Mouse (Mus musculus) bone marrow, adult 2 months (tissue): Measurements from ENCODE around the gene Krtap16-1. TPM values are rescaled to one million over a fixed set of nuclear protein-coding genes. Genes with fewer than 3 reads are reported as not detected.

Experiments used
- H3K27ac ChIP-seq: fragments of 200-500 bp; 2 replicates; pipeline ENCODE4 v1.5.1; 2012; ENCODE audit warnings: low read depth, mild to moderate bottlenecking, control low read depth, inconsistent platforms, low read length; ENCODE audit not compliant: control insufficient read depth, poor library complexity, insufficient read depth
- H3K4me1 ChIP-seq: fragments of 200-500 bp; 2 replicates; pipeline ENCODE4 v1.6.1; 2011; ENCODE audit warnings: low read length; ENCODE audit not compliant: control insufficient read depth, insufficient read depth
- H3K4me3 ChIP-seq: fragments of 200-500 bp; replicated peaks from 2 replicates; pipeline ENCODE3; 2011; ENCODE audit warnings: mild to moderate bottlenecking, low read depth, low read length, control low read depth; ENCODE audit not compliant: control insufficient read depth
- CTCF ChIP-seq: fragments of 200-500 bp; IDR thresholded peaks from 2 replicates; pipeline ENCODE4 v1.5.1; 2011; ENCODE audit warnings: low read length, control low read depth; ENCODE audit not compliant: control insufficient read depth, insufficient read depth
- POLR2A ChIP-seq: fragments of 200-500 bp; IDR thresholded peaks from 2 replicates; pipeline ENCODE4 v1.6.1; 2011; ENCODE audit warnings: low read depth, mild to moderate bottlenecking, control low read depth, low read length, borderline replicate concordance; ENCODE audit not compliant: control insufficient read depth
- WGBS: fragments of 180-500 bp; shearing (Covaris S2); methylation state at CpG from one replicate; pipeline ENCODE4 v1.1.7; 2018; 5-methylcytosine and 5-hydroxymethylcytosine counted together
- polyA plus RNA-seq: library from polyadenylated mRNA; stranded (reverse); fragments of >200 nt; gene quantifications from 2 replicates; pipeline ENCODE4 v1.2.4, GENCODE M21; 2011; ENCODE audit warnings: low replicate concordance; ENCODE audit not compliant: missing spikeins, insufficient read depth, insufficient read length

Krtap16-1 gene
- polyA plus RNA-seq, 1 experiment: not detected

- no peak within 1 kb of the TSS for H3K4me3 ChIP-seq
- no peaks in the 10 kb centered on the region for H3K4me1 ChIP-seq
- no peak for TF ChIP-seq POLR2A
- TF ChIP-seq CTCF: no peak
- H3K27ac ChIP-seq: no peak within 1 kb of the TSS
- WGBS: 67% methylated on average over 1 of the region's 1 CpGs
These were observed 50.4 kb downstream of the Krtap16-1 start, which contains the start of gene Krtap31-2 for GRCm38 (mm10) chr11:99935991-99936390. Gene Krtap31-2, plus strand, starts transcription at chr11:99936291.

Other genes starting within 250 kb of the Krtap16-1 start
- not detected in 2 replicates for gene Gm11595, start 213.7 kb downstream of the Krtap16-1 start, polyA plus RNA-seq
- gene Krtap4-8, start 205.9 kb downstream of the Krtap16-1 start, polyA plus RNA-seq: not detected in 2 replicates
- not detected in 2 replicates for gene Krtap4-9, start 201.4 kb downstream of the Krtap16-1 start, polyA plus RNA-seq
- gene Gm11596, start 193.1 kb downstream of the Krtap16-1 start, polyA plus RNA-seq: not detected in 2 replicates
- gene Gm11569, start 187.7 kb downstream of the Krtap16-1 start, polyA plus RNA-seq: not detected in 2 replicates
- not detected in 2 replicates for gene Gm11554, start 182.2 kb downstream of the Krtap16-1 start, polyA plus RNA-seq
- not detected in 2 replicates for gene Krtap4-13, start 176.7 kb downstream of the Krtap16-1 start, polyA plus RNA-seq
- gene Gm11564, start 170.9 kb downstream of the Krtap16-1 start, polyA plus RNA-seq: not detected in 2 replicates
- not detected in 2 replicates for gene 2300003K06Rik, start 148.5 kb downstream of the Krtap16-1 start, polyA plus RNA-seq
- gene Krtap4-16, start 135.0 kb downstream of the Krtap16-1 start, polyA plus RNA-seq: not detected in 2 replicates
- not detected in 2 replicates for gene Gm11568, start 128.7 kb downstream of the Krtap16-1 start, polyA plus RNA-seq
- gene Gm11559, start 122.1 kb downstream of the Krtap16-1 start, polyA plus RNA-seq: not detected in 2 replicates
- not detected in 2 replicates for gene Krtap9-1, start 113.2 kb downstream of the Krtap16-1 start, polyA plus RNA-seq
- gene Gm11567, start 107.4 kb downstream of the Krtap16-1 start, polyA plus RNA-seq: not detected in 2 replicates
- gene Krtap31-1, start 78.7 kb downstream of the Krtap16-1 start, polyA plus RNA-seq: not detected in 2 replicates
- not detected in 2 replicates for gene Gm11565, start 71.8 kb downstream of the Krtap16-1 start, polyA plus RNA-seq
- gene Krtap31-2, start 50.3 kb downstream of the Krtap16-1 start, polyA plus RNA-seq: not detected in 2 replicates
- gene Krtap9-5, start 38.1 kb downstream of the Krtap16-1 start, polyA plus RNA-seq: not detected in 2 replicates
- not detected in 2 replicates for gene Krtap29-1, start 7.5 kb downstream of the Krtap16-1 start, polyA plus RNA-seq
- not detected in 2 replicates for gene Krtap17-1, start 7.4 kb upstream of the Krtap16-1 start, polyA plus RNA-seq
- not detected in 2 replicates for gene Krt33a, start 29.6 kb upstream of the Krtap16-1 start, polyA plus RNA-seq
- gene Krt33b, start 43.3 kb upstream of the Krtap16-1 start, polyA plus RNA-seq: not detected in 2 replicates
- gene Krt34, start 55.0 kb upstream of the Krtap16-1 start, polyA plus RNA-seq: not detected in 2 replicates
- not detected in 2 replicates for gene Krt31, start 64.0 kb upstream of the Krtap16-1 start, polyA plus RNA-seq
- gene Krt32, start 101.6 kb upstream of the Krtap16-1 start, polyA plus RNA-seq: not detected in 2 replicates
- not detected in 2 replicates for gene Krt35, start 109.6 kb upstream of the Krtap16-1 start, polyA plus RNA-seq
- not detected in 2 replicates for gene Krt36, start 119.0 kb upstream of the Krtap16-1 start, polyA plus RNA-seq
- 4.1 TPM in 1 of 2 replicates, not detected in the other for gene Krt13, start 135.0 kb upstream of the Krtap16-1 start, polyA plus RNA-seq
- not detected in 2 replicates for gene Krt15, start 149.3 kb upstream of the Krtap16-1 start, polyA plus RNA-seq
- gene Krt19, start 162.1 kb upstream of the Krtap16-1 start, polyA plus RNA-seq: not detected in 2 replicates
- not detected in 2 replicates for gene Krt9, start 206.6 kb upstream of the Krtap16-1 start, polyA plus RNA-seq
- gene Krt14, start 221.0 kb upstream of the Krtap16-1 start, polyA plus RNA-seq: not detected in 2 replicates